Mouse (Mus musculus) small intestine, adult 2 months (tissue): Measurements from ENCODE around the gene Gm13288. TPM values are rescaled to one million over a fixed set of nuclear protein-coding genes. Genes with fewer than 3 reads are reported as not detected.
A peak's percentile ranks its signal among the peaks of the same experiment; 100 is the strongest.
"Not testable (repeated sequence)": the region's sequence is repeated elsewhere in the genome, so short reads cannot be mapped to it uniquely, and the experiment has no call there.

Experiments
- H3K27ac ChIP-seq: fragments of 200-500 bp; 2 replicates; pipeline ENCODE4 v1.5.1; 2012; ENCODE audit warnings: low read depth, low read length, control low read depth, inconsistent platforms; ENCODE audit not compliant: insufficient read depth
- H3K27me3 ChIP-seq: fragments of 200-500 bp; 2 replicates; pipeline ENCODE4 v1.6.1; 2012; ENCODE audit warnings: mild to moderate bottlenecking, moderate library complexity, low read length, inconsistent platforms; ENCODE audit not compliant: control insufficient read depth, insufficient read depth
- H3K36me3 ChIP-seq: fragments of 200-500 bp; 2 replicates; pipeline ENCODE4 v1.6.1; 2012; ENCODE audit warnings: mild to moderate bottlenecking, low read length, control low read depth, inconsistent platforms; ENCODE audit not compliant: control insufficient read depth, insufficient read depth
- H3K4me1 ChIP-seq: fragments of 200-500 bp; 2 replicates; pipeline ENCODE4 v1.6.1; 2012; ENCODE audit warnings: low read length, inconsistent platforms, mixed read lengths; ENCODE audit not compliant: control insufficient read depth, insufficient read depth, insufficient read length
- H3K4me3 ChIP-seq: fragments of 200-500 bp; 2 replicates; pipeline ENCODE4 v1.5.1; 2012; ENCODE audit warnings: low read depth, mild to moderate bottlenecking, control low read depth, inconsistent platforms, low read length, moderate library complexity
- CTCF ChIP-seq: fragments of 200-500 bp; IDR thresholded peaks from 2 replicates; pipeline ENCODE4 v1.5.1; 2012; ENCODE audit warnings: low read depth, mild to moderate bottlenecking, control low read depth, inconsistent platforms, low read length, moderate library complexity, mixed read lengths; ENCODE audit not compliant: insufficient replicate concordance, insufficient read length; ENCODE audit errors: extremely low read depth
- POLR2A ChIP-seq: fragments of 200-500 bp; IDR thresholded peaks from 2 replicates; pipeline ENCODE4 v1.6.1; 2012; ENCODE audit warnings: low read depth, mild to moderate bottlenecking, control low read depth, inconsistent platforms, low read length, moderate library complexity
- WGBS: fragments of 180-500 bp; shearing (Covaris S2); methylation state at CpG from one replicate; pipeline ENCODE4 v1.1.7; 2018; 5-methylcytosine and 5-hydroxymethylcytosine counted together
- polyA plus RNA-seq: library from polyadenylated mRNA; depleted of rRNA; stranded (reverse); fragments of >200 nt; gene quantifications from 2 replicates; pipeline ENCODE4 v1.2.3, GENCODE M21; 2012

The Gm13288 gene
- polyA plus RNA-seq, 1 experiment: not detected

DNA sequence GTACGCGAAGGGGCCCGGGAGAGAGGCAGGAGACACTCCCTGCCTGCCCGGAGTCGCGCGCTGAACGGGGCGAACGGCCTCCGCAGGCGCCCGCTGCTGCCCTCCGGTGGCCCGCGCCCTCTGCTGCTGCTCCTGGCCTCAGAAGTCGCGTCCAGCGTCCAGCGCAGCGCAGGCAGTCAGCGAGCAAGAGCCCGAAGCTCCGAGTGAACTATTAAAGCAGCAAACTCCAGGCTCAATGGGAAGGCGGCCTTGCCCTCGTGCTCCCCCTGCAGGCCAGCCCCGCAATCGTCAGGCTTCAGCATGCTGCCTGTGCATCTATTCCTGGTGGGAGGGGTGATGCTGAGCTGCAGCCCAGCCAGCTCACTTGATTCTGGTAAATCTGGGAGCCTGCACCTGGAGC is 8.2 kb upstream of the Gm13288 start, which contains the start of gene Gm13279:
TSS of gene Gm13279 (plus strand) at position 301 of the 400 bp plus-strand sequence.
- not testable (repeated sequence) for H3K4me1 ChIP-seq, H3K27me3 ChIP-seq, H3K4me3 ChIP-seq, H3K27ac ChIP-seq, H3K36me3 ChIP-seq
- no CpG with 5 or more reads among the region's 28 CpGs for WGBS

DNA sequence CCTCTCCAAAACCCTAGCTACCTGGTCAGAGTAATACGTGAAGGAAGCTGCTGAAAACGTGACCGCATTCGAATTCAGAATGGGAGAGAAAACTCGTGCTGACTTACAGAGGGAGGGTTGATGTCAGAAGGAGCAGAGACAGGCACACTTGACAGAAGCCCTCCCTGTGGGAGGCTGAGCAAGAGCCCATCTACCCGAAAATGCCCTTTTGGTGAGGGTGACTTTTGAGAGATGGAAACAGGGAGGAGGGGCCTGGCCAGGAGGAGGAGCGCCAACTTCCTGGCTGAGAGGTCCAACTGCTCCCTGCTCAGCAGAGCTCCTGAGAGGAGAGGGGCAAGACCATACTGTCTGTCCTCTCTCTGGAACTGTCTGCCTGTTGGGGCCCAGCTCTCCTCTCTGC is 6.0 kb upstream of the Gm13288 start, which contains the start of gene Gm13285:
TSS of gene Gm13285 (plus strand) at position 301 of the 400 bp plus-strand sequence.
- H3K27me3 ChIP-seq, H3K4me1 ChIP-seq, H3K36me3 ChIP-seq, H3K4me3 ChIP-seq, H3K27ac ChIP-seq: not testable (repeated sequence)
- 7% methylated on average over 6 of the region's 7 CpGs for WGBS

DNA sequence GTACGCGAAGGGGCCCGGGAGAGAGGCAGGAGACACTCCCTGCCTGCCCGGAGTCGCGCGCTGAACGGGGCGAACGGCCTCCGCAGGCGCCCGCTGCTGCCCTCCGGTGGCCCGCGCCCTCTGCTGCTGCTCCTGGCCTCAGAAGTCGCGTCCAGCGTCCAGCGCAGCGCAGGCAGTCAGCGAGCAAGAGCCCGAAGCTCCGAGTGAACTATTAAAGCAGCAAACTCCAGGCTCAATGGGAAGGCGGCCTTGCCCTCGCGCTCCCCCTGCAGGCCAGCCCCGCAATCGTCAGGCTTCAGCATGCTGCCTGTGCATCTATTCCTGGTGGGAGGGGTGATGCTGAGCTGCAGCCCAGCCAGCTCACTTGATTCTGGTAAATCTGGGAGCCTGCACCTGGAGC is 2.4 kb upstream of the Gm13288 start, which contains the start of gene Gm13287:
TSS of gene Gm13287 (plus strand) at position 301 of the 400 bp plus-strand sequence.
- not testable (repeated sequence) for H3K4me3 ChIP-seq, H3K27me3 ChIP-seq, H3K4me1 ChIP-seq, H3K27ac ChIP-seq, H3K36me3 ChIP-seq
- WGBS: no CpG with 5 or more reads among the region's 29 CpGs

DNA sequence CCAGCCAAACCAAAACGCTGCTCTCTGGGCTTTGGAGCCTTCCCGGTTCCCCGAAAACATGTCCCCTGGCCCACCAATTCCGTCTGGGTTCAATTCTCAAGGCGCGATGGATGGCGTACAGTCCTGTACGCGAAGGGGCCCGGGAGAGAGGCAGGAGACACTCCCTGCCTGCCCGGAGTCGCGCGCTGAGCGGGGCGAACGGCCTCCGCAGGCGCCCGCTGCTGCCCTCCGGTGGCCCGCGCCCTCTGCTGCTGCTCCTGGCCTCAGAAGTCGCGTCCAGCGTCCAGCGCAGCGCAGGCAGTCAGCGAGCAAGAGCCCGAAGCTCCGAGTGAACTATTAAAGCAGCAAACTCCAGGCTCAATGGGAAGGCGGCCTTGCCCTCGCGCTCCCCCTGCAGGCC is 430 bp downstream of the Gm13288 start:
- WGBS: 0% methylated on average over 13 of the region's 34 CpGs
- H3K27ac ChIP-seq, H3K36me3 ChIP-seq, H3K4me1 ChIP-seq, H3K27me3 ChIP-seq: not testable (repeated sequence)
- peak overlapping the region; percentile 49 for H3K4me3 ChIP-seq

DNA sequence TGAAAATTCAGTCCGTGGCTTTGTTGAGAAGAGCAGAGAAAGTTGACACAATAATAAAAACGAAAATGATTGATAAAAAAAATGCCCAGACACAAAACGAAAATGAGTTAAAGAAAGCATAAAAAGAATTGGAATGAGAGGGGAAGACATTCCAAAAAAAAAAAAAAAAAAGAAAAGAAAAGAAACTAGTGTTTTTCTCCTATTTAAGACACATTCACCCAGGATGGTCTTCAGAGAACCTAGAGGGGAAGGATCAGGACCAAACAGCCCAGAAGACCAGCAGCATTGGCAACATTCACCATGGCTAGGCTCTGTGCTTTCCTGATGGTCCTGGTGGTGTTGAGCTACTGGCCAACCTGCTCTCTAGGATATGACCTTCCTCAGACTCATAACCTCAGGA is 10.6 kb downstream of the Gm13288 start, which contains the start of gene Ifna7:
TSS of gene Ifna7 (plus strand) at position 301 of the 400 bp plus-strand sequence.
- H3K36me3 ChIP-seq: no peaks in the 10 kb centered on the region
- H3K4me3 ChIP-seq: no peak within 1 kb of the TSS
- 51% methylated on average over 3 of the region's 3 CpGs for WGBS
- no peak within 1 kb of the TSS for H3K27ac ChIP-seq
- H3K27me3 ChIP-seq: no peaks in the 10 kb centered on the region; the same call in 1 of the 2 replicates
- H3K4me1 ChIP-seq: no peaks in the 10 kb centered on the region
- TF ChIP-seq POLR2A (no peak), CTCF (no peak)

DNA sequence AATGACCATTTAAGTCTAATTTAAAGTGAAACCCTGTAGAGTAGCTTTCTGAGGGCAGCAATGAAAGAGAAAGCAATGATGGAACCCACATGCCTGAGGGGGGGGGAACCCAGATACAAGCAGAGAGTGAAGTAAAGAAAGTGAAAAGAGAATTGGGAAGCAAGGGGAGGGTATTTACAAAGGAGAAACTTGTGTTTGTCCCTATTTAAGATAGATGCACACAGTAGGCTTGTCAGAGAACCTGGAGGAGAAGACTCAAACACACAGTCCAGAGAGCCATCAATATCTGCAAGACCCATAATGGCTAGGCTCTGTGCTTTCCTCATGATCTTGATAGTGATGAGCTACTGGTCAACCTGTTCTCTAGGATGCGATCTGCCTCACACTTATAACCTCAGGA is 14.3 kb downstream of the Gm13288 start, which contains the start of gene Ifna11:
TSS of gene Ifna11 (plus strand) at position 301 of the 400 bp plus-strand sequence.
- H3K36me3 ChIP-seq: no peaks in the 10 kb centered on the region
- 83% methylated on average over 1 of the region's 1 CpGs for WGBS
- no peak within 1 kb of the TSS for H3K4me3 ChIP-seq
- no peak for TF ChIP-seq CTCF
- TF ChIP-seq POLR2A: no peak
- H3K27me3 ChIP-seq: no peaks in the 10 kb centered on the region; the same call in 1 of the 2 replicates
- H3K4me1 ChIP-seq: no peaks in the 10 kb centered on the region
- no peak within 1 kb of the TSS for H3K27ac ChIP-seq

DNA sequence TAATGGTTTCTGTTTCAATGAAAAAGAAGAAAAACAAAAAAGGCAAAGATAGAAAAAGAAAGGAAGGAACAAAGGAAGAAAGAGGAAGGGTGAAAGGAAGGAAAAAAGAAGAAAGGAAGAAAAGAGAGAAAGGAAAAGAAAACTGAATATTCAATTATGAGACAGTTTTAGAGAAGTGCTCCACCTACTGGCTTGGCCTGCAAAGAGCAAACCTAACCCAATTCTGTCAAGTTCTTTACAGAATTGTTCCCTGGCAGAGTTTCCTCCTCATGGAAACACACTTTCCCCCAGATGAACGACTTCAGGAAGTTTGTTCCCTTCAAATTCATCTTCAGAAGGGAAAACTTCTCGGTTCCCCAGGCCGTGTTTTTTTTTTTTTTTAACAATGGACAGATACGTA is 17.7 kb downstream of the Gm13288 start:
- Histone ChIP-seq H3K4me3 (no peak overlapping the region), H3K27ac (no peak overlapping the region), H3K27me3 (no peaks in the 10 kb centered on the region; the same call in 1 of the 2 replicates), H3K36me3 (no peaks in the 10 kb centered on the region), H3K4me1 (no peaks in the 10 kb centered on the region)
- 27% methylated on average over 4 of the region's 4 CpGs for WGBS
- no peak for TF ChIP-seq CTCF
- no peak for TF ChIP-seq POLR2A

DNA sequence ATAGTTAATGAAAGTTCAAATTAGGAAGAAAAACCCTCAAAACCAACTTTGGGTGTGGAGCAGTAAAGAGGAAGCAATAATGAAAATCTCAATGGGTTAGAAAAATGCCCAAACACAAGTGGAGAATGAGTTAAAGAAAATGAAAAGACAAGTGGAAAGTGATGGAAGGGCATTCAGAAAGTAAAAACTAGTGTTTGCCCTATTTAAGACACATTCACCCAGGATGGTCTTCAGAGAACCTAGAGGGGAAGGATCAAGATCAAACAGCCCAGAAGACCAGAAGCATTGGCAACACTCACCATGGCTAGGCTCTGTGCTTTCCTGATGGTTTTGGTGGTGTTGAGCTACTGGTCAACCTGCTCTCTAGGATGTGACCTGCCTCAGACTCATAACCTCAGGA is 21.8 kb downstream of the Gm13288 start, which contains the start of gene Ifna6:
TSS of gene Ifna6 (plus strand) at position 301 of the 400 bp plus-strand sequence.
- H3K4me3 ChIP-seq, H3K4me1 ChIP-seq: not testable (repeated sequence)

More for the DNA sequence above, 21.8 kb downstream of the Gm13288 start, which contains the start of gene Ifna6:
- H3K36me3 ChIP-seq, H3K27me3 ChIP-seq, H3K27ac ChIP-seq: not testable (repeated sequence)
